Mouse (Mus musculus) ES-Bruce4 (cell line): ENCODE results near the gene Obp2a. TPM values are rescaled to one million over a fixed set of nuclear protein-coding genes. Genes with fewer than 3 reads are reported as not detected.

Source experiments
- H3K27ac ChIP-seq: 2 replicates; pipeline ENCODE4 v1.5.1; 2012; ENCODE audit warnings: low read length, inconsistent platforms; ENCODE audit not compliant: insufficient read depth
- H3K27me3 ChIP-seq: 2 replicates; pipeline ENCODE4 v1.6.1; 2012; ENCODE audit warnings: mild to moderate bottlenecking, low read length, inconsistent platforms; ENCODE audit not compliant: control insufficient read depth, poor library complexity, insufficient read depth, severe bottlenecking
- H3K36me3 ChIP-seq: 2 replicates; pipeline ENCODE4 v1.6.1; 2012; ENCODE audit warnings: inconsistent platforms, mild to moderate bottlenecking, low read length, moderate library complexity; ENCODE audit not compliant: control insufficient read depth, poor library complexity, insufficient read depth, severe bottlenecking
- H3K4me1 ChIP-seq: one replicate; pipeline ENCODE4 v1.8.1; 2011; ENCODE audit warnings: low read length; ENCODE audit not compliant: control insufficient read depth, insufficient read depth
- H3K4me3 ChIP-seq: 2 replicates; pipeline ENCODE4 v1.5.1; 2011; ENCODE audit warnings: low read depth, mild to moderate bottlenecking, low read length
- H3K9ac ChIP-seq: 2 replicates; pipeline ENCODE4 v1.6.1; 2012; ENCODE audit warnings: low read depth, mild to moderate bottlenecking, inconsistent platforms; ENCODE audit not compliant: poor library complexity, severe bottlenecking
- H3K9me3 ChIP-seq: replicated peaks from 2 replicates; pipeline ENCODE4 v1.6.1; 2012; ENCODE audit warnings: mild to moderate bottlenecking, low read length, inconsistent platforms; ENCODE audit not compliant: control insufficient read depth, poor library complexity, insufficient read depth, severe bottlenecking
- CTCF ChIP-seq: IDR thresholded peaks from one replicate; pipeline ENCODE4 v1.8.1; 2011; ENCODE audit warnings: low read depth, low read length
- EP300 ChIP-seq: IDR thresholded peaks from 2 replicates; pipeline ENCODE4 v1.6.1; 2011; ENCODE audit warnings: low read depth, low read length; ENCODE audit not compliant: insufficient read depth
- POLR2A ChIP-seq: IDR thresholded peaks from one replicate; pipeline ENCODE4 v1.8.1; 2011; ENCODE audit warnings: low read length; ENCODE audit not compliant: insufficient read depth
- polyA plus RNA-seq: library from polyadenylated mRNA; stranded (reverse); fragments of >200 nt; gene quantifications from 2 replicates; pipeline ENCODE4 v1.2.4, GENCODE M21; 2011; ENCODE audit warnings: low read depth; ENCODE audit not compliant: missing spikeins, insufficient read depth, insufficient read length

Obp2a gene
- polyA plus RNA-seq, 1 experiment = not detected

- Histone ChIP-seq H3K9ac (no peak overlapping the region), H3K27me3 (no peaks in the 10 kb centered on the region), H3K4me1 (no peaks in the 10 kb centered on the region), H3K27ac (no peak overlapping the region), H3K9me3 (no peaks in the 10 kb centered on the region), H3K36me3 (no peaks in the 10 kb centered on the region), H3K4me3 (no peak overlapping the region)
- TF ChIP-seq POLR2A (no peak), EP300 (no peak)
Measured at GRCm38 (mm10) chr2:25679559-25679958, 20.3 kb upstream of the Obp2a start.

- Histone ChIP-seq H3K27me3 (no peaks in the 10 kb centered on the region), H3K4me1 (no peaks in the 10 kb centered on the region), H3K36me3 (no peaks in the 10 kb centered on the region), H3K9ac (no peak within 1 kb of the TSS), H3K4me3 (no peak within 1 kb of the TSS), H3K27ac (no peak within 1 kb of the TSS), H3K9me3 (no peaks in the 10 kb centered on the region)
- TF ChIP-seq POLR2A (no peak), CTCF (no peak), EP300 (no peak)
Measured at GRCm38 (mm10) chr2:25682426-25682825, 17.4 kb upstream of the Obp2a start, which contains the start of gene Lcn10. Gene Lcn10, plus strand, starts transcription at chr2:25682726.

- no peak for TF ChIP-seq POLR2A
- no peaks in the 10 kb centered on the region for H3K9me3 ChIP-seq
- no peaks in the 10 kb centered on the region for H3K36me3 ChIP-seq
- no peaks in the 10 kb centered on the region for H3K27me3 ChIP-seq
- no peak overlapping the region for H3K4me3 ChIP-seq
- H3K9ac ChIP-seq = no peak overlapping the region
- no peaks in the 10 kb centered on the region for H3K4me1 ChIP-seq
- no peak overlapping the region for H3K27ac ChIP-seq
Measured at GRCm38 (mm10) chr2:25686941-25687340, 12.9 kb upstream of the Obp2a start.

GRCm38 (mm10) chr2:25694605-25695004 is 5.2 kb upstream of the Obp2a start:
- TF ChIP-seq POLR2A (no peak), CTCF (peak; percentile 46), EP300 (no peak)
- no peaks in the 10 kb centered on the region for H3K27me3 ChIP-seq

GRCm38 (mm10) chr2:25696951-25697350 is 2.9 kb upstream of the Obp2a start:
- Histone ChIP-seq H3K4me1 (no peaks in the 10 kb centered on the region), H3K4me3 (no peak overlapping the region), H3K9ac (no peak overlapping the region), H3K9me3 (no peaks in the 10 kb centered on the region), H3K36me3 (no peaks in the 10 kb centered on the region), H3K27ac (no peak overlapping the region), H3K27me3 (no peaks in the 10 kb centered on the region)
- TF ChIP-seq EP300 (no peak), CTCF (no peak), POLR2A (no peak)

More at GRCm38 (mm10) chr2:25694605-25695004, 5.2 kb upstream of the Obp2a start:
- H3K4me1 ChIP-seq = no peaks in the 10 kb centered on the region
- H3K4me3 ChIP-seq = no peak overlapping the region
- H3K9me3 ChIP-seq = no peaks in the 10 kb centered on the region
- H3K9ac ChIP-seq = no peak overlapping the region
- no peak overlapping the region for H3K27ac ChIP-seq
- no peaks in the 10 kb centered on the region for H3K36me3 ChIP-seq

GRCm38 (mm10) chr2:25698696-25699095 is 1.1 kb upstream of the Obp2a start:
- no peaks in the 10 kb centered on the region for H3K9me3 ChIP-seq
- H3K27me3 ChIP-seq = no peaks in the 10 kb centered on the region
- TF ChIP-seq EP300 (no peak), CTCF (no peak), POLR2A (no peak)
- no peaks in the 10 kb centered on the region for H3K4me1 ChIP-seq
- H3K9ac ChIP-seq = no peak overlapping the region
- no peaks in the 10 kb centered on the region for H3K36me3 ChIP-seq
- no peak overlapping the region for H3K27ac ChIP-seq
- H3K4me3 ChIP-seq = no peak overlapping the region

GRCm38 (mm10) chr2:25701001-25701400 is 1.2 kb downstream of the Obp2a start:
- Histone ChIP-seq H3K9me3 (no peaks in the 10 kb centered on the region), H3K27me3 (no peaks in the 10 kb centered on the region), H3K27ac (no peak overlapping the region), H3K9ac (no peak overlapping the region), H3K4me3 (no peak overlapping the region), H3K36me3 (no peaks in the 10 kb centered on the region), H3K4me1 (no peaks in the 10 kb centered on the region)
- TF ChIP-seq EP300 (no peak), CTCF (no peak), POLR2A (no peak)
